7 mouse cellular contexts compared by ENCODE assay signal in genomic region chr9:49081561-49081960, GRCm38 (mm10). TPM values are rescaled to one million over a fixed set of nuclear protein-coding genes. Genes with fewer than 3 reads are reported as not detected.
A peak's percentile ranks its signal among the peaks of the same experiment; 100 is the strongest.
DNase-seq lines count a peak whose midpoint lies in the region; ATAC-seq lines count a peak whose summit lies in the region.

No protein-coding gene starts in this region.

- peak; percentile 81 for DNase-seq in ES-CJ7 (ENCODE audit: low read depth, low spot score)
- peak; percentile 67 to 91 for DNase-seq in adrenal gland, adult (ENCODE audit: inconsistent age in 2 of 2, low spot score in 1 of 2)
- DNase-seq in heart, adult 8-10 months (ENCODE audit: low spot score), result peak; percentile 52
- peak; percentile 37 for DNase-seq in layer of hippocampus, adult 9-10 months (ENCODE audit: low spot score)
- peak; percentile 72 for DNase-seq in lung, postnatal 36 days
- peak; percentile 91 for DNase-seq in right cerebral cortex, postnatal 4 days

- 0 out of 2 replicates have a peak, but pooled peaks have one; percentile 25 for ATAC-seq in common myeloid progenitor, adult 5-6 weeks (replicated peaks; ENCODE audit: low read depth, poor library complexity, severe bottlenecking)

RNA-seq across cellular contexts. Expression of gene Tmprss5, which starts 0.5 kb away (rescaled TPM):
- total RNA-seq in common myeloid progenitor, adult 5-6 weeks (2017), result not detected in 2 replicates
- total RNA-seq in heart, adult 8-10 months (2022), result under 1 TPM in 1 of 4 experiments, not detected in 3; 0.19 TPM

RNA-seq across cellular contexts. Expression of gene Zw10, which starts 26.1 kb away (rescaled TPM):
- 26.9 and 33.4 TPM in 2 replicates for total RNA-seq in common myeloid progenitor, adult 5-6 weeks (2017)
- total RNA-seq in heart, adult 8-10 months (2022), result 10 to 100 TPM; 11.6 to 13.5 (median 12.5) TPM

Comparison
In these comparisons a context has a peak if more than half of its experiments do, and no peak if none do; other contexts are left out.
1. Peak in every context shown above with its lines: DNase-seq and ATAC-seq.
2. DNase-seq: peak in every context shown above with its lines; median percentile 91 in right cerebral cortex, postnatal 4 days; 81 in ES-CJ7; 79 in adrenal gland, adult; 72 in lung, postnatal 36 days; 52 in heart, adult 8-10 months; 37 in layer of hippocampus, adult 9-10 months.